Mouse (Mus musculus): Measurements from ENCODE around the gene Egln1. TPM values are rescaled to one million over a fixed set of nuclear protein-coding genes. Genes with fewer than 3 reads are reported as not detected.

Egln1 gene
- polyA plus RNA-seq, 1 experiment = 20.1 TPM

- WGBS = 57% methylated on average over 8 of the region's 8 CpGs
- Histone ChIP-seq H3K4me1 (ENCODE audit: control insufficient read depth, insufficient read depth, insufficient read length, low read length) (no peaks in the 10 kb centered on the region; the same call in 1 of the 2 replicates), H3K27ac (ENCODE audit: insufficient read depth, low read depth, low read length) (no peak overlapping the region), H3K27me3 (ENCODE audit: control insufficient read depth, insufficient read depth, low read length) (no peaks in the 10 kb centered on the region), H3K4me3 (ENCODE audit: low read depth, low read length) (no peak overlapping the region), H3K36me3 (ENCODE audit: control insufficient read depth, insufficient read depth, low read length) (no peaks in the 10 kb centered on the region)
- no peak for TF ChIP-seq POLR2A (IDR thresholded peaks at IDR 0.05; ENCODE audit: low read depth, low read length)
Observed at GRCm38 (mm10) chr8:124959462-124960225, 10.5 kb upstream of the Egln1 start.

- TF ChIP-seq CTCF (IDR thresholded peaks at IDR 0.05; ENCODE audit: extremely low read depth, insufficient read length, insufficient replicate concordance, low read depth, low read length) = no peak
- TF ChIP-seq POLR2A (IDR thresholded peaks at IDR 0.05; ENCODE audit: low read depth, low read length) = no peak
- 54% methylated on average over 8 of the region's 8 CpGs for WGBS
- H3K4me1 ChIP-seq (ENCODE audit: control insufficient read depth, insufficient read depth, insufficient read length, low read length) = peaks cover 17% of the 10 kb centered on the region; the same call in 1 of the 2 replicates
- H3K27me3 ChIP-seq (ENCODE audit: control insufficient read depth, insufficient read depth, low read length) = no peaks in the 10 kb centered on the region
- no peak overlapping the region for H3K27ac ChIP-seq (ENCODE audit: insufficient read depth, low read depth, low read length)
- no peaks in the 10 kb centered on the region for H3K36me3 ChIP-seq (ENCODE audit: control insufficient read depth, insufficient read depth, low read length)
- H3K4me3 ChIP-seq (ENCODE audit: low read depth, low read length) = no peak overlapping the region
Observed at GRCm38 (mm10) chr8:124954572-124955082, 5.5 kb upstream of the Egln1 start.

GRCm38 (mm10) chr8:124953188-124953587 lies 4.1 kb upstream of the Egln1 start:
- TF ChIP-seq CTCF (IDR thresholded peaks at IDR 0.05; ENCODE audit: extremely low read depth, insufficient read length, insufficient replicate concordance, low read depth, low read length) (peak; percentile 8; the same call in 1 of the 2 replicates), POLR2A (IDR thresholded peaks at IDR 0.05; ENCODE audit: low read depth, low read length) (no peak)
- H3K36me3 ChIP-seq (ENCODE audit: control insufficient read depth, insufficient read depth, low read length) = no peaks in the 10 kb centered on the region
- H3K27me3 ChIP-seq (ENCODE audit: control insufficient read depth, insufficient read depth, low read length) = no peaks in the 10 kb centered on the region
- no peak overlapping the region for H3K4me3 ChIP-seq (ENCODE audit: low read depth, low read length)
- 65% methylated on average over 7 of the region's 7 CpGs for WGBS
- H3K4me1 ChIP-seq (ENCODE audit: control insufficient read depth, insufficient read depth, insufficient read length, low read length) = peaks cover 17% of the 10 kb centered on the region; the same call in 1 of the 2 replicates
- no peak overlapping the region for H3K27ac ChIP-seq (ENCODE audit: insufficient read depth, low read depth, low read length)

- Histone ChIP-seq H3K4me1 (ENCODE audit: control insufficient read depth, insufficient read depth, insufficient read length, low read length) (peaks cover 28% of the 10 kb centered on the region), H3K27me3 (ENCODE audit: control insufficient read depth, insufficient read depth, low read length) (no peaks in the 10 kb centered on the region), H3K4me3 (ENCODE audit: low read depth, low read length) (no peak overlapping the region), H3K36me3 (ENCODE audit: control insufficient read depth, insufficient read depth, low read length) (no peaks in the 10 kb centered on the region), H3K27ac (ENCODE audit: insufficient read depth, low read depth, low read length) (no peak overlapping the region)
- 64% methylated on average over 2 of the region's 2 CpGs for WGBS
- TF ChIP-seq CTCF (IDR thresholded peaks at IDR 0.05; ENCODE audit: extremely low read depth, insufficient read length, insufficient replicate concordance, low read depth, low read length) (no peak), POLR2A (IDR thresholded peaks at IDR 0.05; ENCODE audit: low read depth, low read length) (no peak)
Observed at GRCm38 (mm10) chr8:124950865-124951264, 1.7 kb upstream of the Egln1 start.

- peak overlapping the region; percentile 95 for H3K27ac ChIP-seq (ENCODE audit: insufficient read depth, low read depth, low read length)
- peaks cover 28% of the 10 kb centered on the region for H3K4me1 ChIP-seq (ENCODE audit: control insufficient read depth, insufficient read depth, insufficient read length, low read length)
- no peaks in the 10 kb centered on the region for H3K36me3 ChIP-seq (ENCODE audit: control insufficient read depth, insufficient read depth, low read length)
- no peak for TF ChIP-seq POLR2A (IDR thresholded peaks at IDR 0.05; ENCODE audit: low read depth, low read length)
- no peaks in the 10 kb centered on the region for H3K27me3 ChIP-seq (ENCODE audit: control insufficient read depth, insufficient read depth, low read length)
- H3K4me3 ChIP-seq (ENCODE audit: low read depth, low read length) = peak overlapping the region; percentile 97
- 9% methylated on average over 10 of the region's 10 CpGs for WGBS
Observed at GRCm38 (mm10) chr8:124950069-124950456, 939 bp upstream of the Egln1 start.

- TF ChIP-seq POLR2A (IDR thresholded peaks at IDR 0.05; ENCODE audit: low read depth, low read length) (no peak), CTCF (IDR thresholded peaks at IDR 0.05; ENCODE audit: extremely low read depth, insufficient read length, insufficient replicate concordance, low read depth, low read length) (no peak)
- Histone ChIP-seq H3K4me3 (ENCODE audit: low read depth, low read length) (peak overlapping the region; percentile 89), H3K36me3 (ENCODE audit: control insufficient read depth, insufficient read depth, low read length) (no peaks in the 10 kb centered on the region), H3K27ac (ENCODE audit: insufficient read depth, low read depth, low read length) (peak overlapping the region; percentile 73), H3K4me1 (ENCODE audit: control insufficient read depth, insufficient read depth, insufficient read length, low read length) (peaks cover 32% of the 10 kb centered on the region), H3K27me3 (ENCODE audit: control insufficient read depth, insufficient read depth, low read length) (no peaks in the 10 kb centered on the region)
- 7% methylated on average over 62 of the region's 62 CpGs for WGBS
Observed at GRCm38 (mm10) chr8:124948733-124949111, 402 bp downstream of the Egln1 start.

GRCm38 (mm10) chr8:124947865-124948732 lies 1.0 kb downstream of the Egln1 start:
- peaks cover 32% of the 10 kb centered on the region for H3K4me1 ChIP-seq (ENCODE audit: control insufficient read depth, insufficient read depth, insufficient read length, low read length)
- H3K27me3 ChIP-seq (ENCODE audit: control insufficient read depth, insufficient read depth, low read length) = no peaks in the 10 kb centered on the region
- no peaks in the 10 kb centered on the region for H3K36me3 ChIP-seq (ENCODE audit: control insufficient read depth, insufficient read depth, low read length)
- peak overlapping the region; percentile 89 for H3K4me3 ChIP-seq (ENCODE audit: low read depth, low read length)
- no peak for TF ChIP-seq CTCF (IDR thresholded peaks at IDR 0.05; ENCODE audit: extremely low read depth, insufficient read length, insufficient replicate concordance, low read depth, low read length)
- H3K27ac ChIP-seq (ENCODE audit: insufficient read depth, low read depth, low read length) = peak overlapping the region; percentile 73
- WGBS = under 1% methylated on average over 67 of the region's 67 CpGs
